Mouse (Mus musculus) urinary bladder, postnatal 10 days (tissue): ENCODE results near the gene Bcam.

Source experiments
- DNase-seq: peaks from one replicate; pipeline ENCODE4 v3.0.0; 2022; ENCODE audit warnings: low spot score

The Bcam gene

DNA sequence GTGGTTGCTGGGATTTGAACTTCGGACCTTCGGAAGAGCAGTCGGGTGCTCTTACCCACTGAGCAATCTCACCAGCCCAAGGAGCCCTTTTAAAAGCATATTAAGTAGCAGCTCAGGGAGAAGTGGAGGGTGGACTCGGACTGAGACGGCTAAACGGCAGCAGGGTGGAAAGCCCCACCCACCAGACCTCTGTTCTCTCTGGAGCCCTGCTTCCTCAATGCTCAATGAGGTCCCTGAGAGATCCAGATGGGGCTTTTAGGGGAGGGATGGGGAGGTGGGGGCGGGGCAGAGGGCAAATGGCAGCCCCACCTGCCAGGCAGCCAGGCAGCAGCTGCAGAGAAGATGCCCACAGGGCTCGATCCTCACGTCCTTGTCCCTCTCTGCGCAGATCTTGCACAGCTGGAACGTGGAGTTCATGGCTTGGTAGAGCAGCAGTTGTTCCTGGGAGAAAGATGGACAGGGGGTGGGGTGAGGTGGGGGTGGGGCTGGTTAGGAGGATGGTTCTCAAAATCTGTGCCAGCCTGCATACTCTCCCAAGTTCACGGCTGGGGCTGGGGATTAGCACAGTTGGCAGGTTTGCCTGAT lies 15.2 kb upstream of the Bcam start:
- DNase-seq: no peak

DNA sequence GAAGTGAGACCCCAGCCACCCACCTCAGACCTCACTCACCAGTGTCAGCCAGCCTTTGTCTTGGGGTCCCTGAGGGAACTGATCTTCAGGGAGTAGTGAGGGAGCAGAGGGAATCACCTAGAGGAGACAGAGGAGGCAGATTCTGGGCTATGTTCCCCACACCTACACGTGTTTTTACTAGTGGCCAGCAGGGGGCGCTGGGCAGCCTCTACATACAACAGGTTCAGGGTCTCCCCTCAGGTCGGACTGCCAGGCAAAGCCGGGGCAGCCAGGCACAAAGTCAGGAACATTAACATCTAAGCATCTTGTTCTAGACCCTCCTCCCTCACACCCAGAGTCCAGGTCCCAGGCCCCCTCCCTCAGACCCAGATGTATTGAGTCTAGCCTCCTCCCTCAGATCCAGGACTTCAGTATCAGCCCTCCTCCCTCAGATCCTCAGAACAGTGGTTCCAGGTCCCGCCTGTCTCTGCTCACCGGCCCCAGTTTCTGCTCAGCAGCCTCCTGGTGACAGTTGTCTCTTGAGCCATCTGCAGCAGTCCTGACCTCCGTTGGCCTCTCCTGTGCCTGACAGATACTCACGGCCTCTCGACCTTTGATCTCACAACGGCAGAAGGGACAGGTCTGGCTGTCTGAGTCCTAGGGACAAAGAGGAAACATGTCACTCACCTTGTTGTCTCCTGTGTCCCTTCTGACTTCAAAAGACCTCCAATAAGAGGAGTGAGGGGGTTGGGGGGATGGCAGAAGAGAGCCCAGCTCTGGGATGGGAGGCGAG lies 14.1 kb upstream of the Bcam start:
- no peak for DNase-seq

DNA sequence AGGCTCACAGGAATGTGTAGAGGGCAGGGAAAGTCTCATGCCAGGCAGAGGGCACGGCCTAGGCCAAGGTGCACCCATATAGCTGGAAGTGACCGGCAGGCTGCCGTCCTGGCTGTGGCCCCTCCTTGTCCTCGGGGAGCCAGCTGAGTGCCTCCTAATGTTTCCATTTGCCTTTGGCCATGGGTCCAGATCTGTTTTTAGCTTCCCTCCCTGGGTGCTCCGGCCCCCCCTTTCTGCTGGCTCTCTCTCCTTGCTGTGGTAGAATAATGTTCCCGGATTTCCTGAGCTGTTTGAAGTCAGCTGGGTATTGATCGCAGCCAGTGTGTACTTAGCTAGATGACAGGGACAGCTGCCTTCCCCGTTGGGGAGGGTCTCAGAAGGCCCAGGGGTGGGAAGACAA lies 12.8 kb upstream of the Bcam start:
- no peak for DNase-seq

DNA sequence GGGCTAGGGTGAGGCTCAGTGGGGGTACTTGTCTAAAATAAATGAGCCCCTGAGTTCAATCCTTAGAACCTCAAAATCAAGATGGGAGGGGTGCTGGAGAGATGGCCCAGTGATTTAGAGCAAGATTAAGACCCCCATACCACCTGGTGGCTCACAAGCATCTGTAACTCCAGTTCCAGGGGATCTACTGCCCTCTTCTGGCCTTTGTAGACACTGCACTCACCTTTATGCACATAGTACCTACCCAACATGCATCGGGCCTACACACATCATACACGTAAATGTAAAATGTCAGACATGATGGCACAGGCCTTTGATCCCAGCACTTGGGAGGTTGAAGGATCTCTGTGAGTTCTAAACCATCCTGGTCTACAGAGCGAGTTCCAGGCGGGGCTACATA lies 11.8 kb upstream of the Bcam start:
- no peak for DNase-seq

DNA sequence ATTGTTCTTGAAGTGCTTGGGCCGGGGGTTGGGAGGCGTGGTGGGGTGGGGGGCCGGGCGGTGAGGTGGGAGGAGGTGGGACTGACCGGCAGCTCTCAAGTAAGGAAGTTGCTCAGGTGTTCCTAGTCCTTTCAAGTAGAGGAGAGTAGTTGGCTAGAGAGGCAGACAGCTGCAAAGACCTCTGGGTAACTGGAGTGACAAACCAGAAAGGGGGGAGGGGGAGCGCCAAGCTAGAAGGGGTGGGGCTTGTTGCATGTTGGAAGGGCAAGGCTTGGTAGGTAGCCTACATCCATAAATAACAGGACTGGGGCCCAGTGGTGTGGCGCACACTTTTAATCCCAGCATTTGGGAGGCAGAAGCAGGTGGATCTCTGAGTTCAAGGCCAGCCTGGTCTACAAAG lies 10.9 kb upstream of the Bcam start:
- DNase-seq: no peak

DNA sequence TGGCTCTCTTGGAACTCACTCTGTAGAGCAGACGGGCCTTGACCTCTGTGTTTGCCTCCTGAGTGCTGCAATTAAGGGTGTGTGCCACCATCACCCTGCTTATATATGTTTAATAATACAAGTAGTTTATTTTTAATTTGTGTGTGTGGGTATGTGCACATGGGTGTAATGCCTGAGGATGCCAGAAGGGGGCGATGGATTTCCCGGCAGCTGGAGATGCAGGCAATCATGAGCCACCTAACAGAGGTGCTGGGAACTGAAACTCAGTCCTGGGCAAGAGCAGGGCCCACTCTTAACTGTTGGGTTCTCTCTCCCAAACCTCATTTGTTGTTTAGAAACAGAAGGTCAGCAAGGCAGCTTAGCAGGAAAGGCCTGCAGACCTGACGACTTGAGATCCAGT lies 9.1 kb upstream of the Bcam start:
- no peak for DNase-seq

DNA sequence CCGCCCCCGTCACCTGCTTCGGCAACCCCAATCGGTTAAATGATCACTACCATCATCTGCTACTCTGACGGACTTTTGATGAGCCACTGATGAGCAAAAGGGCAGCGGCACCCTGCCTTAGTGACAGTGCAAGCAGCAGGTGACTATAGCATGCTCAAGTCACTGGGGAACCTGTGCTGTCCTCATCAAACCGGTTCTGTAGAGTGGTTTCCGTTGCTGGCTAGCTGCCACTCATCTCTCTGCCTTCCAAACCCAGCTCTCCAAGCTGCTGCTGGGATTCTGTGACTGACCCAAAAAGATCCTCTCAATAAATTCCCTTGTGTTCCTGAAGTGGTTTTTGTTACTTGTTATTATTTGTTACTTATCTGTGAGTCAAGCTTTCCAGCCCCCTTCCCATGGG lies 7.8 kb upstream of the Bcam start:
- DNase-seq: no peak

DNA sequence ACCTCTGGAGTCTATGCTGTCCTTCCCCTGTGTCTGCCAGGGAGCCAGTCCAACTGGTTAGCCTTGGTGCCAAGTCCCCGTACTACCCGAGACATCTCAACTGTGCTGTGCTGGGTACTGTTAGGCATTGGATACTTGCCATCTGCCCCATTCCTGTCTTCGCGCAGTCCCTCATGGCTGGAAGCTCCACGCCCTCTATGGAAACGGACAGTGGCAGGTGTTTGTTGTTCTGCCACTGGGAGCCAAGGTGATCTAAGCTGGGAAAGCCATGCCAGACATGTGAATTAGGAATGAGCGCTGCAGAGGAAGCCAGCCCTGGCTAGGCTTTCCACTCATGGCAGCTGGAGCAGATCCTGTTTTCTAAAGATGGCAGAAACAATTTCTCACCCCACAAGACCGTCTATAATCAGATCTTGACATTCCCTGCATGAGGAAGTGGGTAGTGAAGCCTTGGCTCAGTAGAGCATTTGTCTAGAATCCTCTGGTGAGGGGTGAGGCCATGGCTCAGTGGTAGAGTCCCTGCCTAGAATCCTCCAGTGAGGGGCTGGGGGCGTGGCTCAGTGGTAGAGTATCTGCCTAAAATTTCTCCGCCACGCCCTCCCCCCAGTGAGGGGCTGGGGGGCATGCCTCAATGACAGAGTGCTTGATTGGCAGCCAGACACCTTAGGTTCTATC lies 6.4 kb upstream of the Bcam start:
- DNase-seq: no peak

DNA sequence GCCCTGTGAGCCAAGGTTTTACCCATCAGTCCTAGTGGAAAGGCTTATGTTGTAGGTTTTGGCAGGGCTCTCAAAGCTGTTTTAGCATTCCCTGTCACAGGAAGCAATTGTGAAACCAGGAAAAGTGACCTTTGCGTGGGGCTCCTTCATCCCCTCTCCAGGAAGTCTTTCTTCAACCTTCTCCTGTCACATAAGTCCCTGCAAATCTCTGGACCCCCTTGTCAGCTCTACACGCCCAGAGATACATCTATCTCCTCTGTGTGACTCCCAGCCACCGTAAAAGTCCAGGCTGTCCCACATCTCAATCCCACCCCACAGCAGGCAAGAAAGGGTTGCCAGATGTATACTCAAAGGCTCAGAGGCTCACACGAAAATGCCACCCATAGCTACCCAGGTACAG lies 866 bp upstream of the Bcam start:
- no peak for DNase-seq

DNA sequence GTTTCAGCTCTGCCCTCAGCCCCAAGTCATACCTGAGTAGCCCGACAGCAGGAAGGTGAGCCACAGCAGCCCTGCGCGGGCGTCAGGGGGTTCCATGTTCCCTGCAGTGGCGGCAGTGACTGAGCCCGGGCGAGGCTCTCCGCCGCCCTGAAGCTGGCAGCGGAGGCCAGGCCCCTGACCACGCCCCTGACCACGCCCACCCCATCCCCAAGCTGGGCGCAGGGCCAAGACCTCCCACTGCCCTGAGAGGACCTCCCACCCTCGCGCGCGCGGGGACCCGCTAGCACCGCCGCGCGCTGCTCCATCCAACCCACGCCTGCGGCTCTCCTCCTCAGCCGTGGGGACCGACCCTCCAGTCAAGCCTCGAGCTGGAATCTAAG lies 451 bp downstream of the Bcam start:
- peak; percentile 74 for DNase-seq

DNA sequence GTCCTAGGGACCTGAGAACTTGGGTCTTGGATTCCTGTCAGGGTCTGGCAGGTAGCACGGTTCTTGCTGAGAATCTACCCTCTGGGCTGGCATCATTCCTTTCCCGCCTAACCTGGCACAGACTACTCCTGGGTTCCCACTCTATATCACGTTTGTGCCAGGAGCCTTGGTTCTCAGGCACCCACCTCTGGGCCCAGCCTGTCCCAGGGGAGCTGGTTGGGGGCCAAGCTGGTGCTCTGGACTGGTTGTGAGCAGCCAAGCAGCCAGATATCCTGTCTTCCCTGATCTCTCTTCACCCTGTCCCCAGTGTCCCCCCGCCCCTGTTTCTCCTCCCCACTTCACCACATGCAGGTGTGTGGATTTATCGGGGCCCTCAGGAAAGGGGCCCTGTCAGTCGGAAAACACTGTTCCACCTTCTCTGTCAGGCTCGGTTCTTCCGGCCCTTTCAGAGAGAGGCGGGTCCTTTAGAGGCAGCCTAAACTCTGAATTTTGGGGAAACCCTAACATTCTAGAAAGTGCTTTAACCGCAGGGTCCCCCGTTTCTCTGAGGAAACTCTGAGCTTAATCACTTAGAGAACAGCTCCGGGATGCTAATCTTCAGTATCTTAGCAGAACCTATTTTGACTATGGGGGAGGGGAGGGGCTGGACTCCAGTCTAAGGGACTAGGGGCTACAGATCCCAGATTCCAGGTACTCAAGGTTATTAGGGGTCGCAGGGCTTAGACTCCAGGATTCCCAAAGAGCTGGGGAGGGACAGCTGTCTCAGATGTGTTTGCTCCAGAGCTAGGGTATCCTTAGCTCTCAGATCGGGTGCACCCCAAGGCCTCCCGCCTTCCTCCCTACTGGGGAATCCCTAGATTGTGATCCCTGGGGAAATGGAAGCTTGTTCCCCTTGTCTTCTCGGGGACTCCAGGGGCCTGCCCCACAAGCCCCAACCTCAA lies 1.1 kb downstream of the Bcam start:
- no peak for DNase-seq

DNA sequence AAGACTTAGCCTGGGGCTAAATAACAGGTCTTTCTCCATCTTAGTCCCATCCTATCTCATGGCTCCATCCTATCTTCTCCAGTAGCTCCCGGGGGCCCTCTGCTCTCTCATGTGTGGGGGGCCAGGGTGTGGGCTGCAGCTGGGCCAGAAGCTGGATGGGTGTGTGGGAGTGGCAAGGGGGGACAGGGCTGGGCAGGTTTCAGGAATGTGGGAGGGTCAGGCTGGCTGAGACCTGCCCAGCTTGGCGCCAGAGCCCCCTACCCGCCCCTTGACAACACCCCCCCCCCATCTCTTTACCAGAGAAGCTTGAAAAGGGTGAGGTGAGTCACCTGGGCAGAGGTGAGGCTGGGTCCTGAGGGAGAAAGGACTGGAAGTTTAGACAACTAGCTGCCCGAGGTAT lies 1.8 kb downstream of the Bcam start:
- no peak for DNase-seq

DNA sequence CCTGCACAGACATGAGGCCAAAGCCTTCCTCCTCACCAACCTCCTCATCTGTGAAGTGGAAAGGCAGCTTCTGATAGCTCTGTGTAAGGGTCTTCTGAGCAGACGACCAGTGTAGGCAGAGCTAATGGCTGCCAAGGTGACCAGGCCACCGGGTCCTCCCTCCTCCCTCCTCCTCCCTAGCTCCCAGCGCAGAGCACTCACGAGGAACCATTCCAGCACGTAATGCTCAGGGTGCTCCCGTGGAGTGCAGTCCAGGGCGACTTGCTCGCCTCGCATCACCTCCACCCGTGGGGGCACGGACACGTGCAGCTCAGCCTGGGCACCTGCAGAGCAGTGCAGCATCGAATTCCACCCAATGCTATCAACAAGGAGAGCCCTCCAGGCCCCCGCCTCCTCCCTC lies 2.6 kb downstream of the Bcam start:
- no peak for DNase-seq

DNA sequence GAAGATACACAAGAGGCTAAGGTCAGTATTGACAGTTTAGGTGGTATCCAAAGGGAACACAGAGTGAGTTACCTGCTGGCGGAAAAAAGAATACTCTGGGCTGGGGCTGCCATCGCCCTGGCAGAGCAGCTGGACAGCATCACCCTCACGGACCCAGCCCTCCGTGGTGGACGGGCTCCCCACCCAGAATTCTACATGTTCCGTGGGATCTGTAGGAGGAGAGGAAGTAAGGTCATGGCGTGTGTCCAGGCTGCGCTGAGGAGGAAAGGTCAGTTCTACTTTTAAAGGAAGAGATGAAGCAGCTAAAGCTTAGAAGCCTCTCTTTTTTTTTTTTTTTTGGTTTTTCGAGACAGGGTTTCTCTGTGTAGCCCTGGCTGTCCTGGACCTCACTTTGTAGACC lies 6.2 kb downstream of the Bcam start:
- no peak for DNase-seq

DNA sequence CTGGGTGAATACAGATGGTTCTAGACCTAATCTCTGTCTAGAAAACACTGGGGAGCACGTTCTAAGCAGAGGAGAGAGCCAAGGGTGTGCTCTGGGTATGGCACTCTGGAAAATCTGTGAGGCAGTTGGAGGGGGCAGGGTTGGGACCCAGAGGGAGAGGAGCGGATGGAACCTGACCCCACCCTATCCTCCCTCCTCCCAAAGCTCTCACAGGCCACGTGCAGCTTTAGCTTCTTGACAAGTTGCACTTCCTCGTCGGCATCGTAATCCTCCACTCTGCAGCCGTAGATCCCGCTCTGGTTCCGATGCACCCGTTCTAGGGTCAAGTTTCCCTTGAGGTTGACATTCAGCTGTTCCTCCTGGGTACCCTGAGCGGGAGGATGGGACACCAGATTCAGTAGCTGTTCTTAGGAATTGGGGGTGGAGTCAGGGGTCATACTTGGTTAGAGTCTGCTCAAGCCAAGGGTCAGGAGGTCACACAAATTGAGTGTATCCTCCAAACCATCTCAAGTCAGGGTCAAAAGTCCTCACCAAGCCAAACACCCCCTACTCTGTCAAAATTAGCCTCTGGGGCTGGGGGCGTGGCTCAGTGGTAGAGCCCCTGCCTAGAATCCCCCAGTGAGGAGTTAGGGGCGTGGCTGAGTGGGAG lies 6.9 kb downstream of the Bcam start:
- no peak for DNase-seq

DNA sequence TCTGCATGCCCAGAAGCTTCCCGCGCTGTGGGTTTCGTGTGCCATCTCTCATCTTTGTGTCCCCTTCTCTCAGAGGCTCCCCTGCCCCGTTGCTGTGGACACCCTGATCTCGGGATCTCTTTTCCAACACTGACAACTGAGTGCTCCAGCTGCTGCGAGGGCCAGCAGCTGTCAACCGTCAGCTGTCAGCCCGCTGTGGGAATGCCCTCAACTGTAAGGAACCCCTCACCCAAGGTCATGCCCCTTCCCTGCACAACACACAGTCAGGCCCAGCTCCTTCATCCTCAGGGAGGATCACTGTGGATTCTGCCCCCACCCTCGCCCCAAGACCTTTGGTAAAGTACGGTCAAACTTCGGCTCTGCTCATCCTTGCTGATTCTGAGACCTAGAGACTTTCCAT lies 8.5 kb downstream of the Bcam start:
- no peak for DNase-seq

DNA sequence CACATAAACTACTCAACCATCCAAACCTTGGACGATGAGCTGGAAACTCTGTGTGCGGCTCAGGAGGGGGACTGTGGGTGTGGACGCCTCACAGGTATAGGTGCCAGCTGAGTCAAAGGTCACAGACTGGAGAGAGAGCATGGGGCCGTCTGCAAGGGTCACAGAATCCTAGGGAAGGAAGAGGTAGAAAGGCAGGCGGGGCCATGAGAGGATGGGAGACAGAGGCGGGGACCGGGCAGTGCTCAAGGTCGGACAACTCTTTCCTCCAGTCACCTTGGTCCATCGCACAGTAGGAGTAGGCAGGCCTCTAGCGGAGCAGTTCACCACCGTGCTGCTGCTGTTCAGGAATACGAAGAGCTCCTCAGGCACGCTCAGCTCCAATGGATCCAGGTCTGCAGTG lies 10.8 kb downstream of the Bcam start:
- no peak for DNase-seq

DNA sequence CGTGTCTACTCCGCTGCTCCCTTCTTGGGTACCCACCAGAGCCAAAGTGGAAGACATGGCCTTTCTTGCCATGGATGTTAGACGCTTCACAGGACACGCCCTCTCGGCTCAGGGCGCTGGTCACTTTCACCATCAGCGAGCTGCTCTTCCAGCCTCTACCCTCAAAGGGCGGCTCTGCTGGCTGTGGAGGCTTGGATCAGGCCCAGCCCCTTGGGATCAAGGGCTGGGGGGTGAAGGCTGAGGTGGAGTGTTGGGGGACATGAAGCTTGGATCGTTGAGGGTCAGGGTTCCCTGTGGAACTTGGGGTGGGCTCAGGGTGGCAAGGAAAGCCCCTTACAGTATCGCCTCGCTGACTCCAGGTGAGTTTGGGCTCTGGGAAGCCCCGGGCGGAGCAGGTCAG lies 12.2 kb downstream of the Bcam start:
- DNase-seq: no peak

DNA sequence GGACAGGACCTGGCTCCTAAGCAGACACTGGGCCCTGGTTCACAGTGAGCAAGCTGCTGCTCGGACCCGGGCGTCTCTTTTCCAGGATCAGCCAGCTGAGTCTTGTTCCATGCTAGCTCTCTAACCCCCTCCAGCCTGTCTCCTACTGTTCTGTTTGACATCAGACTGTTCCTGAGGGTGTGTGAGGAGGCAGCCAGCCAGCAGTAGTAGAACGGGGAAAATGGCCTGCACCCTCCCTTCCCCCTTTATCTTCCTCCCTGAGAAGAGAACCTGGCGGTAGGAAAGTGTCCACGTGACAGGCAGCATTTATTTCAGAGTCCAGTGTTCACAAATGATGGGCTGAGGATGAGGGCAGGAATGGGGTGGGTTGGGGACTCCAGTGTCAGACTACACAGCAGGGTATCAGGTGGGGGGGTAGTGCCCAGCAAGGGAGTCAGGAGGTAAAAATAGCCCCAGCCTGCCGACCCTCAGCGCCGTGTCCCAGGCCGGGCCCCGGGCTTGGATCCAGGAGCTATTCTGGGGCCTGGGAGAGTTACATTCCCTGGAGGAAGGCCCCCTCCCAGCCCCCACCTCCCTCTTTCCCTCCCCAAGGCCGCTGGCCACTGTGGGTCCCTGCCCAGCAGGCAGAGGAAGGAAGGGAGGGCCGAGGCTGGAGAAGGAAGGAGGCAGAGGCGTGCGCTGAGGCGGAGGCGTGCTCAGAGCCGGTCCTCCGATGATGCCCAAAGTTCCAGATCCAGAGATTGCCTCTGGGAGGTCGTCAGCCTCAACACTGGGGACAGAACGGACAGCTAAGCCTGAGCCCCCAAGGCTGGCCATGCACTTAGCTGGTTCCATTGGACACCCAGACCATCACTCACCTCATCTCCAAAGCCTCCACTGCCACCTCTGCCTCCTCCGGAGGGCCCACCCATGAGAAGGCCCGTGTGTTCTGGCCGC lies 14.7 kb downstream of the Bcam start:
- DNase-seq: no peak

DNA sequence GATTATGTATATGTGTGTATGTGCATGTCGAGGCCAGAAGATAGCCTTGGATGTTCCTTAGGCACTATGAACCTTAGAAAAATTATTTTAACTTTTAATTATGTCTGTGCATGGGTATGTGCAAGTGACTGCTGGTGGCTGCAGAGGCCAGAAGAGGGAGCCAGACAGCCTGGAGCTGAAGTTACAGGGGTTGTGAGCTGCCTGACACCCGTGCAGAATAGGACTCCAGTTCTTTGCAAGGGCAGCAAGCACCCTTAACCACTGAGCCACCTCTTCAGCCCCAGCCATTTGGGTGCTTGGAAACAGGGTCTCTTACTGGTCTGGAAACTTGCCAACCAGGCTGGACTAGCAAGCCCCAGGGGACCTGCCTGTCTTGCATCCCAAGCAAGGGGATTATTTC lies 15.8 kb downstream of the Bcam start:
- DNase-seq: no peak

DNA sequence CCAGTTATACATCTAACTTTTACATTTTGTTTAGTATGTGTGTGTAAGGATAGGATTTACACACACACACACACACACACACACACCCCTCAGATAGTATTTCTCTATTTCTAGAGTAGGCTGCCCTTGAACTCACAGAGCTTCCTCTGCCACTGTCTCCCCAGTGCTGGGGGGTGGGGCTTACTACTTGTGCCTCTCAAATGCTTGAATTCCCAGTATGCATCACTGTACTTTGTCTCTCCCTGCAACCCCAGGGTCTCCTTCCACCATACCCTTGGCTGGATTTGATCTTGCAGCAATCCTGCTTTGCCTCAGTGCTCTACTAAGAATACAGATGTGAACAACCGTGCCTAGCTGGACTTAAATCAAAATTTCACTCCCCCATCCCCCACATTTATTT lies 16.8 kb downstream of the Bcam start:
- DNase-seq: no peak
